Mouse (Mus musculus) kidney, adult 2 months (tissue): ENCODE results near the gene Mpc1.
"Not testable (repeated sequence)": the region's sequence is repeated elsewhere in the genome, so short reads cannot be mapped to it uniquely, and the experiment has no call there.

Experiments used
- CTCF ChIP-seq: fragments of 200-500 bp; conservative IDR thresholded peaks from 2 replicates; pipeline ENCODE4 v1.5.1; 2011; ENCODE audit warnings: low read depth, mild to moderate bottlenecking, control low read depth, low read length, moderate library complexity, mixed read lengths; ENCODE audit not compliant: insufficient read depth, insufficient read length
- POLR2A ChIP-seq: fragments of 200-500 bp; IDR thresholded peaks from one replicate; pipeline ENCODE4 v1.6.1; 2011; ENCODE audit warnings: low read depth, low read length, control low read depth

DNA sequence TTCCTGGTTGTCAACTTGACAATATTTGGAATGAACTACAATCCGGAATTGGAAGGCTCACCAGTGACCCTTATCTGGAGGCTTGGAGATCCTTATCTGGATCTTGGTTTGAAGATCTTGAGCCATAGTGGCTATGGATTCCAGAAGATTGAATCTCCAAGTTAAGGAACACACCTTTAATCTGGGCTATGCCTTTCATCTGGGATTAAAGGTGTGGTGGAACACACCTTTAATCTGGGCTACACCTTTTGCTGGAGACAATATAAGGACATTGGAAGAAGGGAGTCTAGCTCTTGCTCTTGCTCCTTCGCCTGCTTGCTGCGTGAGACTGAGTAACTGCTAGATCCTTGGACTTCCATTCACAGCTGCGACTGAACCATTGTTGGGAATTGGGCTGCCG is 54.5 kb downstream of the Mpc1 start, which contains the start of gene Prr18:
- TF ChIP-seq CTCF, POLR2A: not testable (repeated sequence)
